Mouse (Mus musculus): ENCODE results near the gene LTO1. TPM values are rescaled to one million over a fixed set of nuclear protein-coding genes. Genes with fewer than 3 reads are reported as not detected.

LTO1 gene
- total RNA-seq, 2 experiments from 2014 or later: 13.8 to 15.4 TPM

- peak; percentile 61 to 75 for DNase-seq
- intact Hi-C loops (cut with DNase I): no loop called here
These were observed 8.0 kb upstream of the LTO1 start for GRCm38 (mm10) chr7:144906708-144907397.

- intact Hi-C loops (cut with DNase I): no loop called here
- DNase-seq: no peak
These were observed 7.1 kb upstream of the LTO1 start for GRCm38 (mm10) chr7:144907793-144908192.

GRCm38 (mm10) chr7:144908705-144909104 lies 6.2 kb upstream of the LTO1 start:
- DNase-seq: no peak
- intact Hi-C loops (cut with DNase I): no loop called here

- DNase-seq: no peak
- intact Hi-C loops (cut with DNase I): no loop called here
These were observed 3.8 kb upstream of the LTO1 start for GRCm38 (mm10) chr7:144911121-144911520.

GRCm38 (mm10) chr7:144912897-144913296 lies 2.0 kb upstream of the LTO1 start:
- DNase-seq: no peak
- intact Hi-C loops (cut with DNase I): no loop called here

GRCm38 (mm10) chr7:144914296-144914947 lies 478 bp upstream of the LTO1 start:
- intact Hi-C loops (cut with DNase I): no loop called here
- DNase-seq: no peak

- DNase-seq: no peak
- intact Hi-C loops (cut with DNase I): no loop called here
These were observed 3.9 kb downstream of the LTO1 start for GRCm38 (mm10) chr7:144918823-144919222.

- intact Hi-C loops (cut with DNase I): no loop called here
- peak in 1 of 2 experiments; percentile 42 for DNase-seq
These were observed 12.7 kb downstream of the LTO1 start for GRCm38 (mm10) chr7:144927591-144927990.

- no peak for DNase-seq
- intact Hi-C loops (cut with DNase I): no loop called here
These were observed 13.3 kb downstream of the LTO1 start for GRCm38 (mm10) chr7:144928009-144928888.

GRCm38 (mm10) chr7:144928889-144929210 lies 13.9 kb downstream of the LTO1 start:
- intact Hi-C loops (cut with DNase I): no loop called here
- DNase-seq: no peak

GRCm38 (mm10) chr7:144929506-144929905 lies 14.6 kb downstream of the LTO1 start:
- no peak for DNase-seq
- intact Hi-C loops (cut with DNase I): no loop called here

- intact Hi-C loops (cut with DNase I): no loop called here
- no peak for DNase-seq
These were observed 15.0 kb downstream of the LTO1 start for GRCm38 (mm10) chr7:144929931-144930330.

GRCm38 (mm10) chr7:144931778-144932177 lies 16.9 kb downstream of the LTO1 start:
- no peak for DNase-seq
- intact Hi-C loops (cut with DNase I): no loop called here

- intact Hi-C loops (cut with DNase I): no loop called here
- DNase-seq: no peak
These were observed 17.6 kb downstream of the LTO1 start for GRCm38 (mm10) chr7:144932389-144932937.

GRCm38 (mm10) chr7:144933336-144933735 lies 18.4 kb downstream of the LTO1 start:
- no peak for DNase-seq
- intact Hi-C loops (cut with DNase I): no loop called here

GRCm38 (mm10) chr7:144933796-144934195 lies 18.9 kb downstream of the LTO1 start:
- DNase-seq: no peak
- intact Hi-C loops (cut with DNase I): no loop called here

GRCm38 (mm10) chr7:144934901-144935300 lies 20.0 kb downstream of the LTO1 start:
- DNase-seq: no peak
- intact Hi-C loops (cut with DNase I): no loop called here

- peak in 1 of 2 experiments; percentile 24 for DNase-seq
- intact Hi-C loops (cut with DNase I): no loop called here
These were observed 20.7 kb downstream of the LTO1 start for GRCm38 (mm10) chr7:144935563-144935962.

- no peak for DNase-seq
- intact Hi-C loops (cut with DNase I): no loop called here
These were observed 21.5 kb downstream of the LTO1 start for GRCm38 (mm10) chr7:144936311-144936880.

- peak; percentile 93 to 95 for DNase-seq
- intact Hi-C loops (cut with DNase I): loop anchor here (1.0 kb wide), 1 partner anchor 306 kb away; no protein-coding TSS in a partner anchor
These were observed 22.6 kb downstream of the LTO1 start for GRCm38 (mm10) chr7:144937490-144937889.

Data from heart, postnatal 36 days (tissue).